Mouse (Mus musculus): ENCODE measurements around the gene Vldlr.

Vldlr gene

DNA sequence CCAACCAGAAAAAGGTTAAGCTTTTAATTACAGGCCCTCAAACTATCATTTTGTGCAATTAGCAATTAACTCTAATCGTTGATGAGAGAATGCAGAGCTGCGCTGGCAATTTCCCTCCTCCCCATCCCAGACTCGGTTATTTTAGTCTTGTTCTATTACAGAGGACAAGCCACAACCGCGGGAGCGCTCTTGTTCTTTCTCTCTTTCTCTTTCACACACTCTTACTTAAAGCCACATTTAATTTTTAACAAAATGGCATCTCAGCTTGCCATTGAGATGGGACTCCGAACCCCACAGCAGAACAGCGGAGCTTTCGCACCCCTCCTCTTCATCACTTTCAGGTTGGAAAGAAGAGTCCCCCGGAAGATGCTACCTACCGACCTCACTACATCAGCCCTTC is at the start of gene Vldlr:
Gene Vldlr (plus strand): TSS at position 167 of the 400 bp plus-strand sequence.
- peak; percentile 20 to 22 for DNase-seq (ENCODE audit: low spot score in 2 of 2)

DNA sequence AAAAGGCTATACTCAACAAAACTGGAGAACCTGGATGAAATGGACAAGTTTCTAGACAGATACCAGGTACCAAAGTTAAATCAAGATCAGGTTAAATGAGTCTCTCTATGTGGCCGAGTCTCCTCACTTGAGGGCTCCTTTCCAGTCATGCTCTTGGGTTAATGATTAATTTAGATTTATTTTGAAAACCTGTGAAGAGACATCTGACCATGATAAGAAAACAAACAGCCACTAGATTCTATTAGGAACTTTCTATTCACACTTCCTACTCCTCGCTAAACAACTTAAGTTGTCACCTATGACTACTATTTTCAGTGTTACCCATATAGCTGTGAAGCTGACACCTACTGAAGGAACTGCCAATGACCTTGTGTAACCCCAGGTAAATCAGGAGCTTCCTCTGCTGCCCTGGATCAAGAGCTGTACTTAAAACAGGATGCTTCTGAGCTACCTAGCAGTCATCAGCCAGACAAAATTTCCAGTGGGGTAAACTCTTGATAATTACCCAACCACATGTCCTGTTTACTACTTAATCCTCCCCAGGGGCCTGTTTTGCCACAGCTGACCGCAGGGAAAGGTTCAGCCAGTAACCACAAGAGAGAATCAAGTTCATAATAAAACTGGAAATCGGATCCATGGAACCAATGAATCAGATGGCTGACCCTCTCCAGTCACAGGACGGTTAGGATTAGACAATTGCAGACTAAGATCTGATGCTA is 48.5 kb upstream of the Vldlr start:
- DNase-seq (ENCODE audit: low spot score in 2 of 2), result no peak

DNA sequence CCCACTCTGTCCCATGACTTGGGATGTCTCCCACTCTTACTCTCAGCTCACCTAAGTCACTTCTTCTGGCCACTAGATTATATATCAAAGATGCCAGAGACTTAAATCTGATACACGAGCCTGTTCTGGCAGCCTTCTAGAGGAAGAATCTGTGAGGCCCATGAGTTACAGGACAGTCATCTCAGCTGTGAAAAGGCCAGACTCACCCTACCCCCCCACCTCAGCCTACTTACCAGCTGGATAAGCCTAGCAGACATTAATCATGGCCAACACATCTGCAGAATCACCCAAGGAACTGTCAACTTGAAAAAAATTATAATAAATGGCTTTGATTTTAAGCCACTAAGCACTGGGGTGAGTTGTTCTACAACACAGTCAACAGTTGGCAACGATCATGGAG is 42.4 kb upstream of the Vldlr start:
- DNase-seq (ENCODE audit: low spot score in 2 of 2), result no peak

DNA sequence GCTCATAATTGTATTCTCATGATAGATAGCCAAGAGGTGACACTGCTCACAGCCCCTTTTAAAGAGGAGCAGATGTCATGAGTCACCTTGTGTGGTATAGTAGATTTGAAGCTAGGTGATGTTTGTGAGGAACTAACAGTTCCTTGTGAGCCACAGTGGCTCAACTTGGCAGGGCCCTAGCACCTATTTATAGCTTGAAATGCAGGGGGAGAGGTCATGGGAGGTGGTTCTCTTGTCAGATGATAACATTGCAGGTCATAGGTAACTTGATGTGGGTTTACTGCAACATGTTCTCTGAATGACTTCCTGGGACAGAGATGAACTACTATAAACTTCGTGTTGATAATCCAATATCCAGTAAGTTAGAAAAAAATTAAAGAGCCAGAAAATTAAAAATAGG is 40.7 kb upstream of the Vldlr start:
- no peak for DNase-seq (ENCODE audit: low spot score in 2 of 2)

DNA sequence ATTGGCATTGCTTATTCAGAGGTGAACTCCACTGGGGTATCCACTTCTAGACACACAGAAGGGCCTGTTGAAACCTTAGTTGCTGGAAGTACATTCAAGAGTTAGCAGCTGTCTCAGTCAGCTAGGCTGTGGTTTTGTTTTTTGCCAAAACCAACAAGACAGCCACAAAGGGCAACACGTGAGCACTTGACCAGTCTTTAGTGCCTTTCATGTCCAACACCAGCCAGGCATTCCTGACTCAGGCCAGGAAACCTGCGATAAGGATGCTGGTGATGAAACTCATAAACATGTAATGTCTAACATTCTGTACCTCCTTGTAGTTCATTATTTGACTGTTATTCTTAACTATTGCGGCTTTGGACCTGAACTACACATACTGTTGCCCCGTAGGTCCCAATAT is 39.7 kb upstream of the Vldlr start:
- DNase-seq (ENCODE audit: low spot score in 2 of 2), result no peak

DNA sequence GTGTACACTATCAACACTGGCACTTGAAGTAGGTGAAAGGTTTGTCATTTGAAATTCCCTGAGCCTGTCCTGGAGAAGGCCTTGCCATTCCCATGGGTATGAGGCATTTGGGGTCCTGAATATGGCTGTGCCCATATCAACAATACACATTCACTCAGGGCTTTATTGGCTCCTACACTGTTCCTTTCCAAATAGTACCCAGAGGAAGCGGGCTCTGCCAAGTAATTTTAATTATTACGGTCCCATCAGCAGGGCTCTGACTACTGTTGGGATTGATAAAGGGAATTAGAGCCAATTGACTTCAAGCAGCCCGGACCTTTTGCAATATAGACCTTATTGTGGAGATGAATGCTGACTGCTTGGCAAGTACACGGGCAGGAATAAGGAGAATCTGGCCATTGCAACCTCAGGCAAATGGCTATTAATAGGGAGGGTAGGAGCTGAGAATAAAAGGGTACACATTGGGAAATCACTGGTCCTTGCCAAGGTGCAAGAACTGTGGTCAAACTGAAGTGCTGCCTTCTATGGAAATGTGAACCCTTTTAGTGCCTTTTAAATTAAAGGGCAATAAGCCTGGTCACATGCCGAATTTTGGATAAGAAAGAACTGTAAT is 38.0 kb upstream of the Vldlr start:
- DNase-seq (ENCODE audit: low spot score in 2 of 2), result no peak

DNA sequence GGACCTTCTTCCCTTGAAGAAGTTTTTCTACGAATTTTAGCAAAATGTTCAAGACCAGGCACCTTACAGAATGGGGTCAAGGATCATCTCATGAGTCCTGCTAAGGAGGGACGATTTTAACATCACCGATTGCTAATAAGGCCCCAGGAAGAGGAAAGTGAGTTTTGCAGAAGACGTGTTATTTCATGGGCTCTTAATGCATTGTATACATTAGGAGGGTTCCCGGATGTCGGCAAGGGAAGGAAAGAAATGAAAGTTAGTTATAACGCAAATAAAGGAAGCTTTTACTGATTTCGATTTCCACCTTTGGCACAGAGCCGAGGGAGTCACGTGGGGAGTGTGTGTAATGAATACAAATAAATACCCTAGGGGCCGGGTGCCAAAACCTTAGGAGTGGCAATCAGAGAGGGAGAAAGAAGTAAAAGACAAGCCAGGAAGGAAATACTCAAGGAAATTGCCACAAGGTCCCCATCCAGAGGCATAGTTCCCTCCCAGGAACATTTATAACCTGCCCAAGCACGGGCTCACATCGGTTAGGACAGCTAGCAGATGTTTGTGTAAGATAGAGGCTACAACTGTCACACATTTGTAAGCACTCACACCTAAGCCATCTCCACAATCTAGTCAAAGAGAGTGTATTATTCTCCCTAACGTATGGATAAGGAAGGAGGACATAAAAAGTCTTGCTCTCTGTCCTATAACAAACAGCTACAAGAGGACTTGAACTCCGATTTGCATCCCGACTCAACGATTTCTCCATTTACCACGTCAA is 35.7 kb upstream of the Vldlr start:
- DNase-seq (ENCODE audit: low spot score in 2 of 2), result peak in 1 of 2 experiments; percentile 5

DNA sequence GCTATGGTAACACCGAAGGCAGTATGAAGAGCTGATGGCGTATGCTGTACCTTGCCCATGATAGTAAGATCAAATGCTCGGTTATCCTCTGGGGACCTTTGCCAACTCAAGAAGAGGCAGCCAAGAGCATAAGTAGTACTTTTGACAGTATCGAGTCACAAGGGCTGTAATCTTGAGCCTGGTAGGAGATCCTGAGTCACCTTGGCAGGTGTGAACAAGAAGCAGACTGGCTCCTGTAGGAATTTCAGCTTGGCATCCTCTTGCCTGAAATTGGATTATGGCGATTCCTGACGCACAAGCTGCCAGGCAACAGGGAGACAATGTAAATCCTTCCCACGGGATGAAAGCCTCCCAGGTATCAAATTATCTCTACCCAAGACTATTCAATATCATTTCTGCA is 32.8 kb upstream of the Vldlr start:
- DNase-seq (ENCODE audit: low spot score in 2 of 2), result no peak

DNA sequence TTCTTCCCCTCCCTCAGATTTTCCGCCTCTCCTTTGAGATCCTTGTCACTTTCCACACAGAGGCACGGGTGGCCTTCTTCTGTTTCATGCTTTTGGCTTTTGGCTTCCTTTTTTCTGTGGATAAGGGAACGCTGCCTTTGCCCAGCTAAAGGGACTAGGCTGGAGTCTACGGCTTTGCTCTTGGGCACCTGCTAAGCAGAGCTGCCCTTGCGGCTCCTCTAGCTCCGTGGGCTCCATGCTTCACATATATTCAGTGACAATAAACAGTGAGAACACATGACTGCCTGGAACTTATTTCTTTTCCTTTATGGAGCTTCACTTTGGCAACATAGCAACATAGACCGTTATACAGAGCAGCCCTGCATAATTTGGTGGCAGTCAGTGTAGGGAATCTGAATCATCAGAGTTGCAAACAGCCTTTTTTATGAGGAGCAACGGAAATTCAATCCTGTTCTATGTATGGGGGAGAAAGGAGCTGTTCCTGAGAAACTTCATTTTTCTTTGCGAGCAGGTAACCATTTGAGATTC is 12.5 kb upstream of the Vldlr start:
- peak in 1 of 2 experiments; percentile 7 for DNase-seq (ENCODE audit: low spot score in 2 of 2)

DNA sequence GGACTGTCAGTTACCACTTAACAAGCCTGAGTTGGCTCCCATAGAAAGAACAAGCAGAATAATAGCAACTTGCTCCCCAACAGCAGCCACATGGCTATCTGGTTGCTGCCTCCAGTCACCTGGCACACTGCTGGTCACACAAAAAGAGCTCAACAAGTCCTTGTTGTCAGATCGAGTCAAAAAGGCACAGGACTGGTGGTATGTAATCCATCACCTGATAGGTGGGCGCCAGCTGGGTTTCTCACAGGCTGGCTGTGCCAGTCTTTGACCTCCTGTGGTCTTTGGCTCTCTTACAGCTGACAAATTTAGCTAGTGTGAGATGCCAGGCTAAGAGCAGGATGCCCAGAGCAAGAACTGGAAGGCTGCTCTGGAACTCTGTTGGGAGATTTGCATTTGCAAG is 5.3 kb upstream of the Vldlr start:
- DNase-seq (ENCODE audit: low spot score in 2 of 2), result no peak

DNA sequence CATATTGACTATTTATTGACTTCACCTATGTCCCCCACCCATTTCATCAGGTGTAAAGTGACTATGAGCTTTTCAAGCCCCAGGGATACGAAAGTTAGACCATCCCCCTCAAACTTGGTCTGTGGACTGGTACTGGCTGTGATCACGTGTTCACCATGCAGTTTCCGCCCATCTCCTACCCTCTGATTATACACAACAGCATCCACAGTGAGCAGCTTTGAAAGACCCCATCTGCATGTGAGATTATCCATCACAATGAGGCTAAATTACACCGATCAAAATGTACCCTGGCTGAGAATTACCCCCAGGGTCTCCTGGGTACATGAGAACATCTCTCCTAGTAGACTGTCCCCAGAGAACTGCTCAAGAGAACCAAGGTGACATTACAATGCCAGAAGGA is 688 bp upstream of the Vldlr start:
- no peak for DNase-seq (ENCODE audit: low spot score in 2 of 2)

DNA sequence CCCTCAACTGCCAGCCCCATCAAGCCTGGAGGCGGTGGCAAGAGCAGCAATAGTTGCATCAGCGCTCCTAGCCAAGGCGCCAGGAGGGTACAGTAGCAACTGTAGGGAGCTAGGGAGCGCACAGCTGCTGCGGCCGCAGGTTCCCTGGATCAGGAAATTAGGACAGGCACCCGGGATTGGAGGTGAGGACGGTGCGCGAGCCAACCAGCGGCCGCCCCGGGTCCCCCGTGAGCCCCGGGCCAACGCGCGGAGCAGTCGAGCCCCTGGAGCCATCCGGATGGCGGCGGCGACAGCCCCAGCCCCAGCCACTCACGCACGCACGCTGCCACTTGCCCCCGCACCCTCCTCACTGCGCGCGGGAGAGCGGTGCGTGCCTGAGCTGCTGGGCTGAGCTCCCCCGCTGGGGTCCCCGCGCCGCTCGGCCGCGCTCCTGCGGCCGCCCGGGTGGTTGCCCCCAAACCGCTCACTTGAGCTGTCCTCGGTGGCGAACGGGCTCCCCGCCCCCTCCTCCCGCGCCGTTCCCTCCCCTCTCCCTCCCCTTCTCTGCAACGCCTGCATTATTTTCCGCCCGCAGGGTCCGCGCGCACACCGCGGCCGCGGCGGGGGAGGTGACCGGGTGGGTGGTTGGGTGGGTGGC is 601 bp downstream of the Vldlr start:
- DNase-seq (ENCODE audit: low spot score in 2 of 2), result peak; percentile 45 to 57

DNA sequence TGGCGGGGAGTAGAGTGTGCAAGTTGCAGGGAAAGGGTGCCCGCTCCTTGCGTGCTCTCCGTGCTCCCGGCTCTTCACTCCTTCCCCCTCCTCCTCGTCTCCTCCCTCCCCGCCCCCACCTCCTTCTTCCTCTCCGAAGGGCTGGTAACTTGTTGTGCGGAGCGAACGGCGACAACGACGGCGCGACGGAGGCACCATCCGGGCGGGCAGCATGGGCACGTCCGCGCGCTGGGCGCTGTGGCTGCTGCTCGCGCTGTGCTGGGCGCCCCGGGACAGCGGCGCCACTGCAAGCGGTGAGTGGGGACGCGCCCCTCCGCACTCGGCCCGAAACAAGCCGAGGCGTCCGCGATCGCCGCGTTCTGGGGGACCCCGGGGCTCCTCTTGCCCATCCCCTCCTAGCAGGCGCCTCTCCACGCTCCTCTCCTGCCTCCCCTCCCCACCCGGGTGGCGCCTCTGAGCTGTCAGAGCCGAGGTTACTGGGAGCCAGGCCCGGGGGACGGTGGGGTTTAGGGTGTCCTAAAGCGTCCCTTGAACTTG is 1.2 kb downstream of the Vldlr start:
- peak; percentile 43 to 46 for DNase-seq (ENCODE audit: low spot score in 2 of 2)

DNA sequence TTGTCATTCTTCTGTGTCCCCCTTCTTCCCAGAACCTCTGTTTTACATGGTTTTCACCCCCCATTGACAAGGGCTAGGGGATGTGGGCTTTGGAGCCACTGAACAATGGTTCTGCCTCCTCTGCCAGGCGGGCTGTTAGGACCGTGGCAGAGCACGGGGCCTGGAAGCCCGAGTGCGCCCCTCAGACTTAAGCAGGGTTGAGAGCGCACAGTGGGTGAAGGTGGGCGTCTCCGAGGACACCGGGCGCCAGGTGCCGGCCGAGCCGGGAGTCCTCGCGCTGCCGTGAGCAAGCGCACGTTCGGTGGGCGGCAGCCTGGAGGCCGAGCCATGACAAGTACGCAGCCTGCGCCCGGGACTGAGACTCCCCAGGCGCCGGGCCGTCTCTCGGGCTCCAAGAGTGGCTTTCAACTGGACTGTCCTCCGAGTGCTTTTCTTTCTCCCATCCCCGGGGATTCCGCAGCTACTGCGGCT is 1.7 kb downstream of the Vldlr start:
- peak; percentile 31 to 32 for DNase-seq (ENCODE audit: low spot score in 2 of 2)

DNA sequence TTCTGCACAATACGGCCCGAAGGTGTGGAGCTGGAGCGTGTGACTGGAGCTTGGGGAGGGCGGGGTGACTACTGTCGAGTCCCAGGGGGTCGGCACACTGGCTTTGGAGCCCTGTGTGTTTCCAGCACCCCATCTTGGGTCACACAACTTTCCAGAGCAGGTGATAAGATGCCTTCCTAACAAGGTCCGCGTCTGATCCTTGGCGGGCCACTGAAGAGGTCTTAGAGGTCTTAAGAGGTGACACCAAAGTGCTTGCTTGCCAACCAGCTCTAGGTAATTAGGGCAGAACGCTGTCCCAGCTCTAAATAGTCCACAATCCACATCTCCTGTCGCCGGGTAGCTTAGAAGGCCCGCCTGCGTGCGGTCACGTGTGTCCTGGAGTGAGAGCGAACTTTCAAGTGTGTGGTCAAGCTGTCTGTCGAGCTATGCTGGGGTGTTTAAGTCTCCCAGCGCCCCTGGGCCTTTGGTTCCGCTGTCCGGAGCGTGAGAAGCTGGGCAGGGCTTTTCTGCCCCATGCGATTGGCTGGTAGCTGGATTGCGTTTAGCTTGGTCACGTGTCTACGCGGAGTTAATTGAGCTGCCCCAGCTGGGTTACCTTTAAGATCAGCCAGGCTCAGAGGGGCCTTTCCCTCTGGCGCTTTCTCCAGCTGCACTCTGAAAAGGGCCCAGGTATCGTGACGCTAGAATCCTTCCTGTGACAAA is 2.4 kb downstream of the Vldlr start:
- DNase-seq (ENCODE audit: low spot score in 2 of 2), result peak; percentile 32 to 56

DNA sequence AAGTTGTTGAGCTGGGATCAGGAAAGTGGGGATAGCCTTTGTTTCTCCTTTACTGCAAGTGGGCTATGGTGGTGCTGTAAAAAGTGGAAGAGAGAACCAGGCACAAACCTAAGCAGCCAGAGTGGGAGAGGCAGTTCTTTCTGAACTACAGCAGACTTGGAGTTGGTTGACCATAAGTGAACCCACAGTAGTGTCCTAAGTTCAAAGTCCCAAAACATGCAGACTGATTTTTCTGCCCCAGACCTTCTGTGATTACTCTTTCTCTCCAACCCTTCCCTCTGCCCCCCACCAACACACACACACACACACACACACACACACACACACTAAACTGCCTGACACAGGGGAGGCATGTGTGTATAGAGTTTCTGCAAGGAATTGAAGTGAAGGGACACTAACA is 3.3 kb downstream of the Vldlr start:
- DNase-seq (ENCODE audit: low spot score in 2 of 2), result no peak

DNA sequence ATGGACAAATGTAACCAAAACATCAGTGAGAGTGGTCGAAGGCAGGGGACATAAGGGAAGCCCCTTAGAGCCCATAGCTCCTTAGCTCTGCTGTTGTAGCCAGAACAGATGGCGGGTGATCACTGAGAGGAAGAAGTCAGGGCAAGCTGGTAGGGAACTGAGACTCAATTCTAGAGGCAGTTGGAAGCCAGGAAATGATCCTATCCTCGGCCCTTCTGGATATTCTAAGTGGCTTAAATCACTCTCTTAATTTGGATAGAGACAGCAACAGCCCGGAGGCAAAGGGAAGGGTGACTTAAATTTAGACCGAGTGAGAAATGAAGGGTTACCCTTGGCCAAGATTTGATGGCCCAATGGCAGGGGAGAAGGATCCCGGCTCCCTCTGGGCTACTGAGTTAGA is 6.8 kb downstream of the Vldlr start:
- DNase-seq (ENCODE audit: low spot score in 2 of 2), result no peak

DNA sequence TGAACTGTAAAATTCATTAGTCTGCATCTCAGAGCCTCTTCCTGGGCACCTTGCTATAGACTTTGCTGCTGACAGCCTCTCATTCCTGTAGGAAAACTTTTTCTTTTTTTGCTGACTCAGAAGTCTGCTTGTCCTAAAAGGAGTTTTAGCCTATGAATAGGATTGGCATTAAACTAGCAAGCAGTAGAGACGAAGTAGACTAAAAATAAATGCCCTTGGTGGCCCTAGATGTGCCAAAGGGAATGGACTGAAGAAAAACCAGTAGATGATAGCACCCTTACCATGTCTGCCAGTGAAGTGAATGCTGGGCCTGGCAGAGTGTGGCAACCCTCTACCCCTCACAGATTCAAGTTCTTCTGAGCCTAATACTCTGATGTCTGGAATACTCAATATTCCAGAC is 8.1 kb downstream of the Vldlr start:
- no peak for DNase-seq (ENCODE audit: low spot score in 2 of 2)

DNA sequence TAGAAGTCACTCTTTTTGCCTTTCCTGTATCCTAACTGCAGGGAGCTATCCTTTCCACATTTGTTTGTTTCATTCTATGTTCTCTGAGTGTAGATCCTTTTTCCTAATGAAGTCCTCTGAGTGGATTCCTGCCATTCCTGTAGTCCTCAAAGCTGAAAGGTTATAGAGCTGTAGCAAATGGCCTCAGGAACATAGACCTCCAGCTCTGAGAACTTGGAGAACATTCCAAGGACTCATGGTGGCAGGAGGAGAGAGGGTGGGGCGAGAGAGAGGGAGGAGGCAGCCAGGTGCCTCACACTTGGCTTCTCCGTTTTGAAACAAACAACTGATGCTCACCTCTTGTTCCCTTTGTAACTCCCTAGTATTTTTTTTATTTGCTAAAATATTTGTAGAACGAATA is 10.3 kb downstream of the Vldlr start:
- DNase-seq (ENCODE audit: low spot score in 2 of 2), result no peak

DNA sequence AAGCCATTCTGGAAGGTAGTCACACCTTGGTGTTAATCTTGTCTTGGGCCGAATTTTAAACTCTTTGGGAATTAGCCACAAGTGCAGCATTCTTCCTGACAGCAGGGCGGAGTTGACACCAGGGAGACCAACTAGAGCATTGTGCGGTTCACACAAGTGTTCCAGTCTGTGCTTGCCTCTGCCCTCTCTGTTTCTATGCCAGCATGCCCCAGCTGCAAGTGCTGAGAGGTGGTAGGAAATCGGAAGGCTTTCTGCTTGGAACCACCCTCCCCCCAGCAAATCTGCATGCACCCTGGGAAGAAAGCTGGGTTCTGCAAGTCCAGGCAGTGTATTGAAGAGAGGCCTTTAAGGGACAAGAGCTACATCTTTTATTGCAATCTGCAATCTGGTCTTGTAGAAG is 10.8 kb downstream of the Vldlr start:
- no peak for DNase-seq (ENCODE audit: low spot score in 2 of 2)

DNA sequence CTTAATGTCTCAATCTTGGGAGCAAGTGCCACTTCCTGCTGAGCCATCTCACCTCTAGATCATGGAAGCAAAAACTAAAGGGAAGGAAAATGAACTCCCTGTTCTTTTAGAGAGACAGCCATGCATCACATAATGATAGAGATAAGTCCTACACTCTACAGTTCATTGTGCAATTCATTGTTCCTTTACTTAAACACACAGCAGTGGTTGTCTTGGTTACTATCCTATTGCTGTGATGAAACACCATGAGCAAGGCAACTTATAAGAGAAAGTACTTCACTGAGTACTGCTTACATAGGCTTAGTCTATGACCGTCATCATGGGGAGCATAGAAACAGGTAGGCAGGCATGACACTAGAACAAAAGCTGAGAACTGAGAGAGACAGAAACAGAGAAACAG is 12.0 kb downstream of the Vldlr start:
- no peak for DNase-seq (ENCODE audit: low spot score in 2 of 2)
